ENCODE assay signal across 8 mouse cellular contexts in genomic region chr11:94144771-94145539, GRCm38 (mm10).
A peak's percentile ranks its signal among the peaks of the same experiment; 100 is the strongest.
DNase-seq lines count a peak whose midpoint lies in the region; ATAC-seq lines count a peak whose summit lies in the region.

No protein-coding gene starts in this region.

- ATAC-seq in common myeloid progenitor, adult 5-6 weeks (replicated peaks; ENCODE audit: low read depth, poor library complexity, severe bottlenecking): peak; percentile 79
- ATAC-seq in granulocyte monocyte progenitor cell, adult 5-6 weeks (replicated peaks; ENCODE audit: poor library complexity, severe bottlenecking): peak; percentile 72
- ATAC-seq in stomach, embryonic 14.5 days (ENCODE audit: insufficient number of reproducible peaks, insufficient read depth, low FRiP score, low read depth): peak; percentile 77

- WGBS in stomach, embryonic 14.5 days: 52% methylated on average over 11 of the region's 11 CpGs

- no peak overlapping the region for H3K4me3 ChIP-seq in stomach, embryonic 14.5 days (ENCODE audit: low read depth, low read length)

- no peak overlapping the region for H3K9ac ChIP-seq in stomach, embryonic 14.5 days (replicated peaks; ENCODE audit: low read depth, low read length)

- no peak overlapping the region for H3K4me2 ChIP-seq in stomach, embryonic 14.5 days (replicated peaks; ENCODE audit: low read depth, low read length)

- DNase-seq in retina, adult 2 months (ENCODE audit: low read depth, low spot score): peak; percentile 79
- no peak for DNase-seq in retina, embryonic 14.5 days (ENCODE audit: low spot score)
- peak; percentile 93 for DNase-seq in layer of hippocampus, adult 11-12 months (ENCODE audit: low spot score)
- peak; percentile 96 for DNase-seq in lung, postnatal 36 days
- DNase-seq in spleen, postnatal 36 days (ENCODE audit: low spot score in 2 of 2): no peak

- H3K27me3 ChIP-seq in stomach, embryonic 14.5 days (ENCODE audit: control insufficient read depth, insufficient read depth, low read length): no peaks in the 10 kb centered on the region

- peak overlapping the region; percentile 34; the same call in 1 of the 2 replicates for H3K27ac ChIP-seq in stomach, embryonic 14.5 days (ENCODE audit: low read length)

- H3K36me3 ChIP-seq in stomach, embryonic 14.5 days (ENCODE audit: control insufficient read depth, insufficient read depth, low read length): no peaks in the 10 kb centered on the region

- no peaks in the 10 kb centered on the region; the same call in 1 of the 2 replicates for H3K4me1 ChIP-seq in stomach, embryonic 14.5 days (ENCODE audit: control insufficient read depth, insufficient read depth, low read length)

- no peaks in the 10 kb centered on the region for H3K9me3 ChIP-seq in stomach, embryonic 14.5 days (ENCODE audit: control insufficient read depth, low read depth, low read length)

Comparison
In these comparisons a context has a peak if more than half of its experiments do, and no peak if none do; other contexts are left out.
1. DNase-seq: peak in retina, adult 2 months (single experiment), layer of hippocampus, adult 11-12 months (single experiment) and lung, postnatal 36 days (single experiment); none in retina, embryonic 14.5 days (single experiment) and spleen, postnatal 36 days (0 of 2).
2. Peak in every context shown above with its lines, with median percentiles within 50 percentile points of each other: ATAC-seq.